Mouse (Mus musculus) neural tube, embryonic 15.5 days (tissue): ENCODE data around the gene Unc13a. TPM values are rescaled to one million over a fixed set of nuclear protein-coding genes. Genes with fewer than 3 reads are reported as not detected.

Experiments used
- microRNA-seq: library from miRNA; unstranded; fragments of <30 nt; microRNA quantifications from one replicate; pipeline ENCODE4, GENCODE M21; 2017
- polyA plus RNA-seq: library from polyadenylated mRNA; unstranded; fragments of >200 nt; fragmentation: Nextera tagmentation; extraction: Ambion mirVana; gene quantifications from 2 replicates; pipeline ENCODE4 v1.2.1, GENCODE M21; 2015

Gene Unc13a
- polyA plus RNA-seq, 1 experiment from 2014 or later = 22.2 TPM

Small RNA genes lying within 50 kb of the gene (microRNA-seq; reads per million reads assigned to microRNA genes)
- gene Mir6769b = 1.4 reads per million

Other genes starting within 250 kb of the Unc13a start
- 160 and 192 TPM in 2 replicates for gene Abhd8, start 208.1 kb downstream of the Unc13a start, polyA plus RNA-seq
- 181 and 182 TPM in 2 replicates for gene Mrpl34, start 206.8 kb downstream of the Unc13a start, polyA plus RNA-seq
- gene Dda1, start 202.6 kb downstream of the Unc13a start, polyA plus RNA-seq = 223 and 252 TPM in 2 replicates
- 5.7 and 6.8 TPM in 2 replicates for gene Ano8, start 185.8 kb downstream of the Unc13a start, polyA plus RNA-seq
- 15.4 and 17.1 TPM in 2 replicates for gene Gtpbp3, start 183.7 kb downstream of the Unc13a start, polyA plus RNA-seq
- gene Plvap, start 160.0 kb downstream of the Unc13a start, polyA plus RNA-seq = 9.5 and 21.1 TPM in 2 replicates
- gene Ccdc194, start 146.0 kb downstream of the Unc13a start, polyA plus RNA-seq = 0.13 TPM in 2 replicates
- gene Bst2, start 134.3 kb downstream of the Unc13a start, polyA plus RNA-seq = 16.1 and 35.7 TPM in 2 replicates
- gene Mvb12a, start 128.8 kb downstream of the Unc13a start, polyA plus RNA-seq = 71.3 and 72.0 TPM in 2 replicates
- 0.15 and 0.95 TPM in 2 replicates for gene Tmem221, start 112.9 kb downstream of the Unc13a start, polyA plus RNA-seq
- gene Nxnl1, start 105.2 kb downstream of the Unc13a start, polyA plus RNA-seq = 0.15 TPM in 1 of 2 replicates, not detected in the other
- 83.0 and 85.9 TPM in 2 replicates for gene Slc27a1, start 102.9 kb downstream of the Unc13a start, polyA plus RNA-seq
- 223 and 232 TPM in 2 replicates for gene Pgls, start 79.6 kb downstream of the Unc13a start, polyA plus RNA-seq
- gene Fam129c, start 74.1 kb downstream of the Unc13a start, polyA plus RNA-seq = 8.4 and 10.2 TPM in 2 replicates
- gene Colgalt1, start 60.8 kb downstream of the Unc13a start, polyA plus RNA-seq = 73.4 and 76.9 TPM in 2 replicates
- gene Jak3, start 4.5 kb upstream of the Unc13a start, polyA plus RNA-seq = 7.4 and 11.5 TPM in 2 replicates
- gene Insl3, start 17.5 kb upstream of the Unc13a start, polyA plus RNA-seq = 1.4 and 2.8 TPM in 2 replicates
- gene B3gnt3, start 30.0 kb upstream of the Unc13a start, polyA plus RNA-seq = 0.56 and 1.3 TPM in 2 replicates
- gene Fcho1, start 54.0 kb upstream of the Unc13a start, polyA plus RNA-seq = 81.2 and 85.0 TPM in 2 replicates
- 7.4 and 9.4 TPM in 2 replicates for gene Zfp709, start 210.3 kb upstream of the Unc13a start, polyA plus RNA-seq
- 13.5 and 17.1 TPM in 2 replicates for gene Zfp882, start 236.9 kb upstream of the Unc13a start, polyA plus RNA-seq
- gene Zfp617, start 236.9 kb upstream of the Unc13a start, polyA plus RNA-seq = 33.5 and 35.1 TPM in 2 replicates